Mouse (Mus musculus) liver, adult 2 months (tissue): ENCODE measurements around the gene Acly.
A peak's percentile ranks its signal among the peaks of the same experiment; 100 is the strongest.

Experiments
- CTCF ChIP-seq: fragments of 200-500 bp; IDR thresholded peaks from 2 replicates; pipeline ENCODE4 v1.5.1; 2011; ENCODE audit warnings: low read depth, low read length, control low read depth
- POLR2A ChIP-seq: fragments of 200-500 bp; IDR thresholded peaks from 2 replicates; pipeline ENCODE4 v1.6.1; 2011; ENCODE audit warnings: low read length, control low read depth; ENCODE audit not compliant: insufficient read depth; ENCODE audit errors: extremely low read depth

- TF ChIP-seq CTCF (no peak), POLR2A (0 out of 2 replicates have a peak, but pooled peaks have one; percentile 48)
Measured at GRCm38 (mm10) chr11:100574708-100575483, 47.1 kb upstream of the Acly start, which contains the start of gene Cnp.
